Mouse (Mus musculus): Measurements from ENCODE around the gene Tspan3.

Tspan3 gene

GRCm38 (mm10) chr9:56108174-56108573, 57.1 kb downstream of the Tspan3 start:
- no peak for DNase-seq (ENCODE audit: low spot score)

GRCm38 (mm10) chr9:56107527-56107926, 57.8 kb downstream of the Tspan3 start:
- DNase-seq (ENCODE audit: low spot score), result no peak

GRCm38 (mm10) chr9:56106274-56107072, 58.8 kb downstream of the Tspan3 start:
- DNase-seq (ENCODE audit: low spot score), result no peak

GRCm38 (mm10) chr9:56104921-56105320, 60.4 kb downstream of the Tspan3 start:
- DNase-seq (ENCODE audit: low spot score), result no peak

- DNase-seq (ENCODE audit: low spot score), result no peak
These were observed 64.3 kb downstream of the Tspan3 start for GRCm38 (mm10) chr9:56101022-56101421.

- DNase-seq (ENCODE audit: low spot score), result no peak
These were observed 65.2 kb downstream of the Tspan3 start for GRCm38 (mm10) chr9:56100041-56100522.

- no peak for DNase-seq (ENCODE audit: low spot score)
These were observed 67.5 kb downstream of the Tspan3 start for GRCm38 (mm10) chr9:56097584-56098298.

- no peak for DNase-seq (ENCODE audit: low spot score)
These were observed 73.2 kb downstream of the Tspan3 start for GRCm38 (mm10) chr9:56092102-56092501.

GRCm38 (mm10) chr9:56090546-56091225, 74.6 kb downstream of the Tspan3 start:
- no peak for DNase-seq (ENCODE audit: low spot score)

- peak; percentile 59 for DNase-seq (ENCODE audit: low spot score)
These were observed 75.3 kb downstream of the Tspan3 start, which contains the start of gene Pstpip1 for GRCm38 (mm10) chr9:56089778-56090520. Gene Pstpip1, plus strand, starts transcription at chr9:56089962.

GRCm38 (mm10) chr9:56086524-56086923, 78.8 kb downstream of the Tspan3 start:
- DNase-seq (ENCODE audit: low spot score), result no peak

Data from ovary, postnatal 14 days (tissue).